Mouse (Mus musculus) MEL (cell line): ENCODE results near the gene Il16. TPM values are rescaled to one million over a fixed set of nuclear protein-coding genes. Genes with fewer than 3 reads are reported as not detected.

Experiments used
- DNase-seq: peaks from one replicate; pipeline ENCODE4 v3.0.0; 2011; ENCODE audit warnings: low read depth, low spot score
- H3K27ac ChIP-seq: 2 replicates; pipeline ENCODE4 v1.5.1; 2012; ENCODE audit warnings: low read depth, mild to moderate bottlenecking, control low read depth, low read length, moderate library complexity; ENCODE audit not compliant: control insufficient read depth
- H3K27me3 ChIP-seq, 2 experiments: fragments of 150-350 bp in 1 of 2; sonication (generic) in 1 of 2; 2 replicates each; pipeline ENCODE4 v1.6.1; 2012; ENCODE audit warnings: low read length in 2 of 2, mild to moderate bottlenecking in 2 of 2, improper control_type of control experiment in 1 of 2, moderate library complexity in 1 of 2; ENCODE audit not compliant: insufficient read depth in 2 of 2, control insufficient read depth in 1 of 2
- H3K36me3 ChIP-seq, 2 experiments: 2 replicates each; pipeline ENCODE4 v1.6.1; 2012 to 2014; ENCODE audit warnings: low read length in 2 of 2, improper control_type of control experiment in 1 of 2, inconsistent platforms in 1 of 2, mild to moderate bottlenecking in 1 of 2; ENCODE audit not compliant: insufficient read depth in 2 of 2, control insufficient read depth in 1 of 2
- H3K4me1 ChIP-seq, 2 experiments: fragments of 150-350 bp in 1 of 2; sonication (generic) in 1 of 2; 2 replicates each; pipeline ENCODE4 v1.6.1; 2012; ENCODE audit warnings: low read length in 2 of 2, improper control_type of control experiment in 1 of 2, mild to moderate bottlenecking in 1 of 2; ENCODE audit not compliant: insufficient read depth in 2 of 2, control insufficient read depth in 1 of 2
- H3K4me3 ChIP-seq, 2 experiments: fragments of 150-350 bp in 1 of 2; sonication (generic) in 1 of 2; 2 replicates each; pipeline ENCODE4 v1.5.1; 2012; ENCODE audit warnings: low read depth in 2 of 2, low read length in 2 of 2, mild to moderate bottlenecking in 2 of 2, moderate library complexity in 2 of 2, control low read depth in 1 of 2, improper control_type of control experiment in 1 of 2; ENCODE audit not compliant: control insufficient read depth in 1 of 2, insufficient read depth in 1 of 2
- H3K79me2 ChIP-seq: 2 replicates; pipeline ENCODE4 v1.6.1; 2012; ENCODE audit warnings: mild to moderate bottlenecking, low read length, moderate library complexity; ENCODE audit not compliant: control insufficient read depth, poor library complexity, insufficient read depth
- H3K9ac ChIP-seq: 2 replicates; pipeline ENCODE4 v1.6.1; 2012; ENCODE audit warnings: low read depth, mild to moderate bottlenecking, control low read depth, low read length, moderate library complexity; ENCODE audit not compliant: control insufficient read depth, poor library complexity, severe bottlenecking
- H3K9me3 ChIP-seq: fragments of 150-350 bp; sonication (generic); replicated peaks from 2 replicates; pipeline ENCODE4 v1.6.1; 2012; ENCODE audit warnings: mild to moderate bottlenecking, low read length, improper control_type of control experiment, moderate library complexity; ENCODE audit not compliant: insufficient read depth
- BHLHE40 ChIP-seq: IDR thresholded peaks from 2 replicates; pipeline ENCODE4 v1.6.1; 2012; ENCODE audit warnings: low read depth, mild to moderate bottlenecking, inconsistent platforms, low read length, improper control_type of control experiment, borderline replicate concordance
- CHD1 ChIP-seq: IDR thresholded peaks from 2 replicates; pipeline ENCODE4 v1.6.1; 2012; ENCODE audit warnings: low read depth, mild to moderate bottlenecking, inconsistent platforms, low read length, improper control_type of control experiment
- CHD2 ChIP-seq: IDR thresholded peaks from 2 replicates; pipeline ENCODE4 v1.6.1; 2011; ENCODE audit warnings: low read length, improper control_type of control experiment
- E2F4 ChIP-seq: IDR thresholded peaks from 2 replicates; pipeline ENCODE4 v1.6.1; 2011; ENCODE audit warnings: low read depth, low read length, improper control_type of control experiment, borderline replicate concordance
- ELF1 ChIP-seq: IDR thresholded peaks from 2 replicates; pipeline ENCODE4 v1.6.1; 2014; ENCODE audit warnings: low read depth, mild to moderate bottlenecking, inconsistent platforms, low read length, improper control_type of control experiment, moderate library complexity
- GABPA ChIP-seq: IDR thresholded peaks from 2 replicates; pipeline ENCODE4 v1.6.1; 2012; ENCODE audit warnings: low read depth, mild to moderate bottlenecking, inconsistent platforms, low read length, improper control_type of control experiment, moderate library complexity
- GATA1 ChIP-seq: IDR thresholded peaks from 2 replicates; pipeline ENCODE4 v1.6.1; 2011; ENCODE audit warnings: low read depth, low read length, improper control_type of control experiment
- JUND ChIP-seq: IDR thresholded peaks from 2 replicates; pipeline ENCODE4 v1.6.1; 2011; ENCODE audit warnings: low read depth, mild to moderate bottlenecking, improper control_type of control experiment, low read length
- MAFK ChIP-seq: IDR thresholded peaks from 2 replicates; pipeline ENCODE4 v1.6.1; 2011; ENCODE audit warnings: low read depth, mild to moderate bottlenecking, low read length, improper control_type of control experiment, borderline replicate concordance
- MAX ChIP-seq: IDR thresholded peaks from 2 replicates; pipeline ENCODE4 v1.6.1; 2011; ENCODE audit warnings: low read length, improper control_type of control experiment
- MEF2A ChIP-seq: IDR thresholded peaks from 2 replicates; pipeline ENCODE4 v1.6.1; 2014; ENCODE audit warnings: low read depth, mild to moderate bottlenecking, inconsistent platforms, low read length, improper control_type of control experiment; ENCODE audit not compliant: poor library complexity, insufficient replicate concordance, severe bottlenecking; ENCODE audit errors: extremely low read depth
- MXI1 ChIP-seq: IDR thresholded peaks from 2 replicates; pipeline ENCODE4 v1.6.1; 2011; ENCODE audit warnings: mild to moderate bottlenecking, low read depth, low read length, improper control_type of control experiment
- MYB ChIP-seq: IDR thresholded peaks from 2 replicates; pipeline ENCODE4 v1.6.1; 2011; ENCODE audit warnings: mild to moderate bottlenecking, low read depth, low read length, improper control_type of control experiment
- MYC ChIP-seq: IDR thresholded peaks from 2 replicates; pipeline ENCODE4 v1.6.1; 2011; ENCODE audit warnings: low read depth, mild to moderate bottlenecking, low read length, improper control_type of control experiment, moderate library complexity
- POLR2A ChIP-seq, 2 experiments: IDR thresholded peaks; 2 replicates each; pipeline ENCODE4 v1.6.1; 2011 to 2012; ENCODE audit warnings: low read length in 2 of 2, mild to moderate bottlenecking in 2 of 2, control low read depth in 1 of 2, improper control_type of control experiment in 1 of 2, low read depth in 1 of 2, moderate library complexity in 1 of 2; ENCODE audit not compliant: control insufficient read depth in 1 of 2, insufficient read depth in 1 of 2, poor library complexity in 1 of 2
- POLR2AphosphoS2 ChIP-seq: IDR thresholded peaks from 2 replicates; pipeline ENCODE4 v1.6.1; 2011; ENCODE audit warnings: low read length, improper control_type of control experiment
- POLR2AphosphoS5 ChIP-seq: IDR thresholded peaks from 2 replicates; pipeline ENCODE4 v1.6.1; 2012; ENCODE audit warnings: low read depth, borderline replicate concordance, mild to moderate bottlenecking, inconsistent platforms, low read length, moderate library complexity, mixed read lengths
- RAD21 ChIP-seq: IDR thresholded peaks from 2 replicates; pipeline ENCODE4 v1.6.1; 2011; ENCODE audit warnings: mild to moderate bottlenecking, low read depth, low read length, improper control_type of control experiment
- RCOR1 ChIP-seq: IDR thresholded peaks from 2 replicates; pipeline ENCODE4 v1.6.1; 2012; ENCODE audit warnings: low read depth, mild to moderate bottlenecking, inconsistent platforms, low read length, improper control_type of control experiment
- SIN3A ChIP-seq: IDR thresholded peaks from 2 replicates; pipeline ENCODE4 v1.6.1; 2012; ENCODE audit warnings: low read length, improper control_type of control experiment, inconsistent platforms
- SMC3 ChIP-seq: IDR thresholded peaks from 2 replicates; pipeline ENCODE4 v1.6.1; 2011; ENCODE audit warnings: low read depth, low read length, improper control_type of control experiment
- TCF12 ChIP-seq: IDR thresholded peaks from 2 replicates; pipeline ENCODE4 v1.6.1; 2014; ENCODE audit warnings: low read depth, mild to moderate bottlenecking, inconsistent platforms, low read length, improper control_type of control experiment, moderate library complexity
- ZC3H11A ChIP-seq: IDR thresholded peaks from 2 replicates; pipeline ENCODE4 v1.6.1; 2012; ENCODE audit warnings: low read depth, mild to moderate bottlenecking, inconsistent platforms, low read length, improper control_type of control experiment
- ZKSCAN1 ChIP-seq: IDR thresholded peaks from 2 replicates; pipeline ENCODE4 v1.6.1; 2012; ENCODE audit warnings: low read depth, mild to moderate bottlenecking, inconsistent platforms, low read length, improper control_type of control experiment, moderate library complexity
- polyA plus RNA-seq, 2 experiments: library from polyadenylated mRNA; stranded (reverse) in 1 of 2; unstranded in 1 of 2; fragments of >175 nt in 1 of 2; fragments of >200 nt in 1 of 2; gene quantifications; 2 replicates each; pipeline versions ENCODE4 v1.2.1 to v1.2.4; 2012; ENCODE audit warnings: low replicate concordance in 2 of 2, low read depth in 1 of 2; ENCODE audit not compliant: insufficient read length in 2 of 2, insufficient read depth in 1 of 2, missing spikeins in 1 of 2
- total RNA-seq: library from RNA; depleted of rRNA; stranded (reverse); fragments of 300-350 nt; gene quantifications from 2 replicates; pipeline ENCODE4 v1.2.3, GENCODE M21; 2012

Il16 gene
- total and polyA plus RNA-seq, 3 experiments: 0.04 to 0.10 TPM; not detected in 1

DNA sequence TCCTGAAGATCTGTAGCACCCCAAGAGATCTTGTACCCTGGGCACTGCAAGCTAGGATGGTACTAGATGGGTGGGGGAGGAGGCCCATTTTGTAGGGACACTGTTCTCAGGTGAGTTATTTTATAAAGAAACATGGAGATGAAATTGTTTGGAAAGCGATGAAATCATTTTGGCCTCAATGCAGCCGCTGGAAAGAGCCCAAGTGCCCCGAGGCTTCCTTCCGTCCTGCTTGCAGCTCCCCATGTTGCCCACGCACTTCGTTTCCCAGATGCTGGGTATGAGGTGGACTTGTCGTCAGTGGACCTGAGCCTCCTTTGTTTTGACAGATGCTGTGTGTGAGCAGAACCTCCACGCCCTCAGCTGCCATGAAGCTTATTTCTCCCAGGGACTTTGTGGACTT lies 109.1 kb downstream of the Il16 start:
- H3K79me2 ChIP-seq: no peaks in the 10 kb centered on the region
- no peak overlapping the region for H3K4me3 ChIP-seq
- peaks cover 0 to 5% of the 10 kb centered on the region in 2 experiments; a peak in 1 of 4 replicates for H3K4me1 ChIP-seq
- TF ChIP-seq MEF2A: no peak
- no peak for TF ChIP-seq CHD1
- no peak for TF ChIP-seq MYC
- TF ChIP-seq MAX: no peak
- no peak for TF ChIP-seq TCF12
- no peak for TF ChIP-seq CHD2
- no peak for TF ChIP-seq RAD21
- TF ChIP-seq MAFK: no peak
- TF ChIP-seq GABPA: no peak
- TF ChIP-seq MXI1: no peak
- TF ChIP-seq SIN3A: no peak
- no peak for TF ChIP-seq RCOR1
- TF ChIP-seq SMC3: no peak
- TF ChIP-seq GATA1: no peak
- no peak for DNase-seq
- H3K27me3 ChIP-seq: no peaks in the 10 kb centered on the region
- H3K9me3 ChIP-seq: no peaks in the 10 kb centered on the region
- no peak overlapping the region for H3K9ac ChIP-seq
- no peaks in the 10 kb centered on the region for H3K36me3 ChIP-seq
- H3K27ac ChIP-seq: no peak overlapping the region

DNA sequence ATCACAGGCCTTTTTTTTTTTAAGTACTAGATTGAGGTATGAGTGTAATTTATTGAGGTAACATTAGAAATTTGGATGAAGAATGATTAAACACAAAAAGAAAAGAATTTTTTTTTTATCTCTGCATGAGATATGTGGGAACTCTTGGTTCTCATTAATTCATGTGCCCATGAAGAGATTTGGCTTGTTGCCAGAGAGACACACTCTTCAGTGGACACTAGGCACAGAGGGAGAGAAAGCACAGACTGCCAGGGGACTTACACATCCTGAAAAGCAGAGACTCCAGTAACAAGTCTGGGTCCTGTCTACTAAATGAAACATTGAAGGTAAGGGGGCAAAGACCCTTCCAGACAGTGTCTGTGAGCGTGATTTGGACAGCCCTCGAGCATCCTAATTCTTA lies 109.8 kb downstream of the Il16 start:
- Histone ChIP-seq H3K4me3 (no peak overlapping the region), H3K36me3 (no peaks in the 10 kb centered on the region)
- no peak for DNase-seq

More for the DNA sequence above, 109.8 kb downstream of the Il16 start:
- no peak overlapping the region for H3K9ac ChIP-seq
- TF ChIP-seq E2F4: no peak
- no peak for TF ChIP-seq BHLHE40
- no peak for TF ChIP-seq SMC3
- TF ChIP-seq MEF2A: no peak
- TF ChIP-seq ELF1: no peak
- no peak for TF ChIP-seq POLR2AphosphoS5
- TF ChIP-seq POLR2AphosphoS2: no peak
- TF ChIP-seq ZKSCAN1: no peak
- TF ChIP-seq GABPA: no peak
- TF ChIP-seq ZC3H11A: no peak
- no peak for TF ChIP-seq RAD21
- no peak for TF ChIP-seq POLR2A (IDR thresholded peaks at IDR 0.05; ENCODE audit: control insufficient read depth in 1 of 2, insufficient read depth in 1 of 2, low read depth in 1 of 2, low read length in 2 of 2, poor library complexity in 1 of 2)
- no peak for TF ChIP-seq MYB
- TF ChIP-seq JUND: no peak
- H3K79me2 ChIP-seq: no peaks in the 10 kb centered on the region
- H3K9me3 ChIP-seq: no peaks in the 10 kb centered on the region
- H3K27ac ChIP-seq: no peak overlapping the region
- H3K27me3 ChIP-seq: no peaks in the 10 kb centered on the region
- H3K4me1 ChIP-seq: peaks cover 0 to 5% of the 10 kb centered on the region in 2 experiments; a peak in 1 of 4 replicates
